Mouse (Mus musculus) small intestine, adult 2 months (tissue): ENCODE results near the gene C1qb. TPM values are rescaled to one million over a fixed set of nuclear protein-coding genes. Genes with fewer than 3 reads are reported as not detected.

Experiments
- H3K27ac ChIP-seq: fragments of 200-500 bp; 2 replicates; pipeline ENCODE4 v1.5.1; 2012; ENCODE audit warnings: low read depth, low read length, control low read depth, inconsistent platforms; ENCODE audit not compliant: insufficient read depth
- H3K27me3 ChIP-seq: fragments of 200-500 bp; 2 replicates; pipeline ENCODE4 v1.6.1; 2012; ENCODE audit warnings: mild to moderate bottlenecking, moderate library complexity, low read length, inconsistent platforms; ENCODE audit not compliant: control insufficient read depth, insufficient read depth
- H3K36me3 ChIP-seq: fragments of 200-500 bp; 2 replicates; pipeline ENCODE4 v1.6.1; 2012; ENCODE audit warnings: mild to moderate bottlenecking, low read length, control low read depth, inconsistent platforms; ENCODE audit not compliant: control insufficient read depth, insufficient read depth
- H3K4me1 ChIP-seq: fragments of 200-500 bp; 2 replicates; pipeline ENCODE4 v1.6.1; 2012; ENCODE audit warnings: low read length, inconsistent platforms, mixed read lengths; ENCODE audit not compliant: control insufficient read depth, insufficient read depth, insufficient read length
- H3K4me3 ChIP-seq: fragments of 200-500 bp; 2 replicates; pipeline ENCODE4 v1.5.1; 2012; ENCODE audit warnings: low read depth, mild to moderate bottlenecking, control low read depth, inconsistent platforms, low read length, moderate library complexity
- CTCF ChIP-seq: fragments of 200-500 bp; IDR thresholded peaks from 2 replicates; pipeline ENCODE4 v1.5.1; 2012; ENCODE audit warnings: low read depth, mild to moderate bottlenecking, control low read depth, inconsistent platforms, low read length, moderate library complexity, mixed read lengths; ENCODE audit not compliant: insufficient replicate concordance, insufficient read length; ENCODE audit errors: extremely low read depth
- POLR2A ChIP-seq: fragments of 200-500 bp; IDR thresholded peaks from 2 replicates; pipeline ENCODE4 v1.6.1; 2012; ENCODE audit warnings: low read depth, mild to moderate bottlenecking, control low read depth, inconsistent platforms, low read length, moderate library complexity
- WGBS: fragments of 180-500 bp; shearing (Covaris S2); methylation state at CpG from one replicate; pipeline ENCODE4 v1.1.7; 2018; 5-methylcytosine and 5-hydroxymethylcytosine counted together
- polyA plus RNA-seq: library from polyadenylated mRNA; depleted of rRNA; stranded (reverse); fragments of >200 nt; gene quantifications from 2 replicates; pipeline ENCODE4 v1.2.3, GENCODE M21; 2012

Gene C1qb
- polyA plus RNA-seq, 1 experiment: 71.3 TPM

DNA sequence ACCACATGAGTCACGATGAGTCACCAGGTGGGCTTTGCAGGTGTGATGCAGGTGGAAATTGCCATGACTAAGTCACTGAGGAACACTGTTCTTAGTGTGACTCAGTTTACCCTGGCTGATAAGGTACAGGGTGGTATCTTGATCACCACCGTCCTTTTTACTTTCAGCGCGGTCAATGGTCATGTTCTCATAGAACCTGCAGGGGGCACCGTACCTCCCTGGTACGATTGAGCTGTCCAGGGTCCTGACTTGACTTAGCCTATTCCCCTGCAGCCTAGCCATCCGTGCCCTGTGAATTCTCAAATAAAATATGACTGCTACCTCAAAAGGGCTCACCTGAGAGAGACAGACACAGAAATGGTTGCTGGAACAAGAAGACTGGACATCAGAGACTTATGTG lies 21.0 kb upstream of the C1qb start:
- 12% methylated on average over 7 of the region's 7 CpGs for WGBS
- H3K36me3 ChIP-seq: no peaks in the 10 kb centered on the region
- peaks cover 13% of the 10 kb centered on the region for H3K27me3 ChIP-seq
- H3K27ac ChIP-seq: no peak overlapping the region
- H3K4me1 ChIP-seq: no peaks in the 10 kb centered on the region
- no peak overlapping the region for H3K4me3 ChIP-seq
- TF ChIP-seq CTCF (peak; percentile 64; the same call in 1 of the 2 replicates), POLR2A (no peak)

GRCm38 (mm10) chr4:136904767-136905539 lies 19.0 kb upstream of the C1qb start:
- no peak for TF ChIP-seq POLR2A
- no peak for TF ChIP-seq CTCF
- Histone ChIP-seq H3K4me1 (no peaks in the 10 kb centered on the region), H3K27me3 (peaks cover 13% of the 10 kb centered on the region), H3K36me3 (no peaks in the 10 kb centered on the region), H3K27ac (no peak overlapping the region), H3K4me3 (no peak overlapping the region)
- 4% methylated on average over 23 of the region's 23 CpGs for WGBS

DNA sequence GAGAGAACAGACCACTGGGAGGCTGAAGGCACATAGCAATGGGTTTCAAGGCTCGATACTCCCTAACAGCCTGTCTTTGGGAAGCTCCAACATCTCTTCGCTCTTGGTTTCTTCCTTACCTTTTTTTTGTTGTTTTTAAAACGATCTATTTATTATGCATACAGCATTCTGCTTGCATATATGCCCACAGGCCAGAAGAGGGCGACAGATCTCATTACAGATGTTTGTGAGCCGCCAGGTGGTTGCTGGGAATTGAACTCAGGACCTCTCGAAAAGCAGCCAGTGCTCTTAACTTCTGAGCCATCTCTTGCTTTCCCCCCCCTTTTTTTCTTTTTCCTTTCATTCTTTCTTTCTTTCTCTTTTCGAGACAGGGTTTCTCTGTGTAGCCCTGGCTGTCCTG lies 13.2 kb upstream of the C1qb start:
- Histone ChIP-seq H3K36me3 (no peaks in the 10 kb centered on the region), H3K4me3 (no peak overlapping the region), H3K27ac (no peak overlapping the region), H3K4me1 (no peaks in the 10 kb centered on the region), H3K27me3 (no peaks in the 10 kb centered on the region)
- 62% methylated on average over 7 of the region's 7 CpGs for WGBS
- TF ChIP-seq CTCF (peak; percentile 21; the same call in 1 of the 2 replicates), POLR2A (no peak)

DNA sequence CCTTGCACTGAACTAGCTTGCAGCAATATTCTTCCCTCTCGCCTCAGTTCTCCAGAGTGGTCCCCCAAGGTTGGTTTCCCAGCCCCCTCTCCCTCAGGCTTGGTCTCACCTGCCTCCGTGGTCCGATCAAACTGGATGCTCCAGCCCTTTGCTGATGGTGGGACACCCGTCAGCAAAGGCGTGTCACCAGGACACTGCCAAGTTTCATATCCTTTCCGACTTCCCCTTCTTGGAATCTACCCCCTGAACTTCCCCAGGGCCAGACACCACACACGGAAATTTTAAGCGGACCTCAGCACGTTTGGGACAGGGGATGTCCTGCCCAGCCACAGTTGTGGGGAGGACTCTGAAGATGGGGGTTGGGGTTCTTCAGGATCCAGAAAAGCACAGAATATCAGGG lies 12.7 kb upstream of the C1qb start, which contains the start of gene C1qa:
Gene C1qa (minus strand): TSS at position 167 of the 400 bp plus-strand sequence.
- Histone ChIP-seq H3K4me1 (no peaks in the 10 kb centered on the region), H3K36me3 (no peaks in the 10 kb centered on the region), H3K27me3 (no peaks in the 10 kb centered on the region), H3K27ac (peak within 1 kb of the TSS; percentile 63), H3K4me3 (peak within 1 kb of the TSS; percentile 41)
- 67% methylated on average over 9 of the region's 9 CpGs for WGBS
- TF ChIP-seq POLR2A (no peak), CTCF (no peak)

DNA sequence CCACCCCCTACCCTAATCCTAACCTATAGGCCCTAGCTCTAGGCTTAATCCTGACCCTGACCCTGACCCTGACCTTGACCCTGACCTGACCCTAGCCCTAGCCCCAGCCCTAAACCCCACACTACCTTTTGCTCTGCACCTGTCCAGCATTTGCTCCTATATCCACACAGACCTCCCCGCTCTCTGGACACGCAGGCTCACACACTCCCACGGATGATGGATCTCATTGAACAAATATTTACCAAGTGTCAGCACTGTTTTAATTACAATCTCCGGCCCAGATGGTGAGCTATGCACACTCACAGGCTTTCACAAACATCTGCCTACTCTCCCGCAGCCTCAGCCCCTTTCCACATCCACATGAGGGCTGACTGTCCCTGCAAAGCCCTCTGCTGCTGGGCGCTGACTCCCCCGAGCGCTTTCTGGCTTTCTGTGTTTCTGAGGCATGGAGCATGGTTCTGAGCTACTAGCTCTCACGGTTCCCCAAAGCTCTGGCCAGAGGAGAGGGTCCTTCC lies 12.2 kb upstream of the C1qb start:
- Histone ChIP-seq H3K36me3 (no peaks in the 10 kb centered on the region), H3K27ac (peak overlapping the region; percentile 63), H3K4me1 (no peaks in the 10 kb centered on the region), H3K27me3 (no peaks in the 10 kb centered on the region), H3K4me3 (peak overlapping the region; percentile 41)
- WGBS: 38% methylated on average over 9 of the region's 9 CpGs
- TF ChIP-seq CTCF (no peak), POLR2A (no peak)

- H3K36me3 ChIP-seq: no peaks in the 10 kb centered on the region
- no peaks in the 10 kb centered on the region for H3K4me1 ChIP-seq
- no peaks in the 10 kb centered on the region for H3K27me3 ChIP-seq
- H3K4me3 ChIP-seq: peak overlapping the region; percentile 22
- WGBS: 21% methylated on average over 10 of the region's 10 CpGs
- TF ChIP-seq POLR2A: no peak
- no peak for TF ChIP-seq CTCF
- no peak overlapping the region for H3K27ac ChIP-seq
Measured at GRCm38 (mm10) chr4:136896461-136896860, 10.5 kb upstream of the C1qb start.

- Histone ChIP-seq H3K27ac (no peak overlapping the region), H3K27me3 (no peaks in the 10 kb centered on the region), H3K4me1 (no peaks in the 10 kb centered on the region), H3K4me3 (peak overlapping the region; percentile 22), H3K36me3 (no peaks in the 10 kb centered on the region)
- TF ChIP-seq POLR2A (no peak; the same call in 1 of the 2 replicates), CTCF (no peak)
- WGBS: 9% methylated on average over 14 of the region's 15 CpGs
Measured at GRCm38 (mm10) chr4:136895861-136896260, 9.9 kb upstream of the C1qb start.
